Mouse (Mus musculus) left cerebral cortex, adult 18-20 months (tissue): ENCODE results near the gene Zfr2. TPM values are rescaled to one million over a fixed set of nuclear protein-coding genes. Genes with fewer than 3 reads are reported as not detected.
A peak's percentile ranks its signal among the peaks of the same experiment; 100 is the strongest.

ENCODE experiments used
- DNase-seq, 2 experiments: peaks; one replicate each; pipeline ENCODE4 v3.0.0; 2021 to 2022; ENCODE audit warnings: low spot score in 2 of 2, mixed read lengths in 1 of 2
- total RNA-seq, 2 experiments: library from RNA; stranded (reverse); gene quantifications; 2 replicates each; pipeline ENCODE4 v1.2.3; 2021

Gene Zfr2
- total RNA-seq, 2 experiments from 2014 or later: 59.2 to 65.5 TPM

DNA sequence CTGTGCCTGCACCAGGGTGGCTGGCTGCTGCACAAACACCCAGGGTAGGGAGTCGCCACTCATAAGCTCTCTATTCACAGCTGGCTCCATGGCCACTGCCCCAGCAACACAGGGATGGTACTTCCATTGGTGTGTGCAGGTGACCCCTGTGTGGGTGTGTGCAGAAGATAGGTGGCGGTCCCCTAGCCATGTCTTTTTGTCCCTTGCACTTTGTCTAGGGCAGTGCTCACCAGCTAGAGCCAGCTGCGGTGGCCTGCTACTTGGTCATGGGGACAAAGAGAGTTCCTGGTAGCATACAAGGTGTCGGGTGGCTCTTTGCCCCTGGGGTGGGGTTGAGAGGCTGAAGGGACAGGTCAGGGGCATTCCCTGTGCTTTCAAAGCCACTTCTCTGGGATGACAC lies 11.2 kb downstream of the Zfr2 start:
- no peak for DNase-seq

DNA sequence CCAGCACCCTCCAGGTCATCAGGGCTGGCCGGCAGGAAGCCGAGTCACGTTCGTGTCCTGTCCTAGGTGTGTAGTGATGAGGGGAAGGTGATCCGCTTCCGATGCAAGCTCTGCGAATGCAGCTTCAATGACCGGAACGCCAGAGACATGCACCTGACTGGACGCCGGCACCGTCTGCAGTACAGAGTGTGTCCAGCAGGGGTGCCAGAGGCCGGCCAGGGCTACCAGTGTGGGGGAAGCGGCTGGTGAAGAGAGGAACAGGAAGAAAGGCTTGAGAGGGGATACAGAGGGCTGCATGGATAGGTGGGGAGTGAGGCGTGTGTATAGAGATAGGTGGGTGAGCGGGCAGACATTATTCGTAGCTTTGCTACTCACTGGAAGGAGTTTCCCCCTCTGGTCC lies 11.6 kb downstream of the Zfr2 start:
- DNase-seq: peak; percentile 81 to 84

DNA sequence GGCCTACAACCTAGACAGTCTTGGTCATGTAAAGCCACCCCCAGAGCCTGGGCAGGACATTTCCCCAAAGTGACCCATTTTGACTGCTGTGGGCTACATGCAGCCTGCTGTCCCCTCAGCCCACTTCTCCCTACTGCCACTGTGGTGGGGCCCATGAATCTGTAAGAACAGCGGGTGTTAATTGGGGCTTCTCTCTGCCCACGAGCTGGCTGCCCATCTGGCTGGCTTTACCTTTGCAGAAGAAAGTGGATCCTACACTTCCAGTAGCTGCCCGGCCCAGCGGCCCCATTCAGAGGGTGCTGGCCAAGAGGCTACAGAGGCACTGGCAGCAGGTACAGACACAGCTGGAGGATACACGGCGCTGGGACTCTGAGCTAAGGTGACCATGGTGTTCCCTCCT lies 12.2 kb downstream of the Zfr2 start:
- DNase-seq: peak in 1 of 2 experiments; percentile 69

DNA sequence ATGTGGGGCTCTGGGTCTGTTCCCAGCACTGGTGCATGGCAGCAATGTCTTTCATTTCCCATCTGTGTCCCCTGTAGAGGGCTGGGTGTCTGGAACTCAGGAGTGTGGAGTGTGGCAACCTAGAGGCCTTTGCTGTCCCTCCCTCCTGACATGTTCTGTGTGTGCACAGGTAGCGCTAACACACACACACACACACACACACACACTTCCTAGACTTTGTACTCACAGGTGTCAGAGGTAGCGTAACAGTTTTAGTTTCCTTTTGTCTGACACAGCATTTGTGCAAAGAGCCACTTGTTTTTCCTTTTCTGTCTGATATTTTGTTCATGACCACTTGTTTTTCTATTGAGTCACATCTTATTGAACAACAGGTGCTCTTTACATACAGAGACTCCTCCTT lies 14.8 kb downstream of the Zfr2 start:
- DNase-seq: no peak

DNA sequence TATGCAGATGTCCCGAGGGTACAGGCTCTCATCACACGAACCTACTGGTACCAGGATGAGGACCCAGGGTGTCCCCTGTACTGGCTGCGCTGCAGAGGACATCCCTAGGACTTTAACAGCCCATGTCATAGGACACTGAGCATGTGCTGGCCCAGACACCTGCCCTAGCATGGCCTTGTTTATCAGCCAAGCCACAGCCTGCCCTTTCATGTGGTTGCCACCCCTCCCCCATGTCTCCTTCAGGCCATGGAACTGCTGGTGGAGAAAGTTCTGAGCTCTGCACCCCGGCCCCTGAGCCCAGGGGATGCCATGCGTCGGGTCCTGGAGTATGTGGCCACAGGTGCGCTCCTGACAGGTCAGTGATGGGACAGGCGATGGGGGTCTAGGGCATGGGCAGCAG lies 16.5 kb downstream of the Zfr2 start:
- DNase-seq: no peak

DNA sequence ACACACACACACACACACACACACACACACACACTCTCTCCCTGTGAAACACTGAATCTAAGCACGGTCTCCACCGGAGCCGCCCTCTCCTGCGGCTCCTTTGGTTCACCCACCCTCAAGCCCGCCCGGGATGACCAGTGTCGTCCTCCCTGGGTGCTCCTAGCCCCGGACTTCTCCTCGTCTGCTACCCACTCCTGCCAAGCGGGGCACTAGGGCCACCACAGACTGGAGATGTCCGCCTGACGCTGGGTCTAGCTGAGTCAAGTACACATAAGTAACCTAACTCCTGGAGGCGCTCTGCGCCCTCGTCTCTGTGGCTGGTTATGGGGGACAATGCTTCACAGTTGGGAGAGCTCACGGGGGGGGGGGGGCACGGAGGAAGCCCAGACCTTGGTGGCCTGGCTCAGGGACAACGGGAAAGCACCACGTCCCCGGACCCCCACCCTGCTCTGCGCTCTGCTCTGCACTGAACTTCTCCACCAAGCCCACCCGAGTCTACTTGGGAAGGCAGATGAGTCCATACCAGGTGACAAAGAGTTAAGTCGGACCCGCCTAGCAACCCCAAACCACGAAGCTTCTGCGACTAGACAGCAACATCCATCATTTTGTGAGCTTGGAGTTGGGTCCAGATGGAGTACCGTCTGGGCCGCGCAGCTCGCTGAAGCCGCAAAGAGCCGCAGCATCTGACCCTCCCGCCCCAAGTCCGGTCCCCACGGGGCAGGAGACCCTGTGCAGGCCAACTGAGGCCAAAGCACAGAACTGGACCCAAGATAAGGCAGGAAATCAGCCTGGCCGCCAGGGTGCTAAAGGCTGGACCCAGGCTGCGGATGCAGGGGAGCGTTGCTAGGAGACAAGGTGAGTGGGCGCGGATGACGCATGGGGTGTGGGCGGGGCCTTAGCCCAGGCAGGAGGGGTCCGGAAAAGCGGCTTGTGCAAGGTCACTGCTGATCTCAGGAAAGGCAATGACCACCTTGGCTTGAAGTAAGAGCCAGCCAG lies 19.8 kb downstream of the Zfr2 start, which contains the start of gene Matk:
Gene Matk (plus strand): TSS at position 512 of the 996 bp plus-strand sequence.
- DNase-seq: peak; percentile 94

DNA sequence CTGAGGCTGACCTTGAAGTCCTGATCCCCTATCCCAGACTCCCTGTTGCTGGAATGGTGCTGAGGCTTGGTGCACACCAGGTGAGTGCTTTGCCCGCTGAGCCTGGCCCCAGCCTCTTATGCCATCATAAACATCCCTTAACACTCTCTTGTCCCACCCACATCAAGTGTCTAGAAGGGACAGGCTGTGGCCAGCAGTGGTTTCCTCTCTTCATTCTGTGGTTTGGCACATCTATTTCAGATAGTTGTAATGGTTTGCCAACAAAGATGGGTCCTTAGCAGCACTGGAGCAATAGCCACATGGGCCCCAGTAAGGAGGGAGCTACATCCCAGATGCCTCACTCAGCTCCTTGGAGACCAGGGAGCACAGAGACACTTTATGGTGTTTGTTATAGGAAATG lies 21.9 kb downstream of the Zfr2 start:
- no peak for DNase-seq

DNA sequence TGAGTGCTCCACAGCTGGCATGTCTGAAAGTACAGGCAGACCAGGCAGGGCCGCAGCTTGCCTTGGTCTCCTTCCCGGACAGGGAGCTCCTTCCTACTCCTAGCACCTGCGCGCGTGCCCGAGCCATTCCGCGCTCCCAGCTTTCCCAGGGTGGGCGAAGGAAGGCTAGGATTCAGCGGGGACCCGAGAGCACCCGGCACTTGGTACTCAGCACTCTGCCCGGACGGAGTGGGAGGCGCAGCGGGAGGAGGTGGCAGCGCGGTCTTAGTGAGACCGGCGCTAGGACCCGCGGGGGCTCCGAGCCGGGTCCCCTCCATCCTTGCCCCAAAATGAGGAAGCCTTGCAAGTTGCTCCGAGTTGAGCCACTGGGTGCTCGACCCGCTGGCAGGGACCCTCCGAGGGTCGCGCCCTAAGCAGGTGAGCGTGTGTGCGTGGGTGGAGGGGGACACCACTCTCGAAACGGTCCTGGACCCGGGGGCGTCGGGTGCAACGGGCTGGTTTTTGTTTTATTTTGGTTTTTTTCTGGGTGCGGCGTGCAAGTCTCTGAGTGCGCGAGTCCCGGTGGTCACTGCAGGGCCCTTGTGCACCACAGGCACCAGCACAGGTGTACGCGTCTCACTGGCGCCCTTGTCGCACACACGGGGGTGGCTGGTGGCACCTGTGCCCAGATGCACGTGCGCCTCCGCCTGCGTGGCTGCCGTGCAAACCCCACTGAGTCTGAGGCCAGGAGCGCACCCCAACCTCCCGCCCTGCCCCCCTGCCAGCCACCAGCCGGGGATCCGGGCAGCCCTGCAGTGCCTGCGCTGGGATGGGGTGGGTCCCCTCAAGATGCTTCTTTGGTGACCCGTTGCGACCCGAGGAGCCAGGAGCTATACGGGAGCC lies 24.4 kb downstream of the Zfr2 start:
- peak; percentile 58 to 67 for DNase-seq

DNA sequence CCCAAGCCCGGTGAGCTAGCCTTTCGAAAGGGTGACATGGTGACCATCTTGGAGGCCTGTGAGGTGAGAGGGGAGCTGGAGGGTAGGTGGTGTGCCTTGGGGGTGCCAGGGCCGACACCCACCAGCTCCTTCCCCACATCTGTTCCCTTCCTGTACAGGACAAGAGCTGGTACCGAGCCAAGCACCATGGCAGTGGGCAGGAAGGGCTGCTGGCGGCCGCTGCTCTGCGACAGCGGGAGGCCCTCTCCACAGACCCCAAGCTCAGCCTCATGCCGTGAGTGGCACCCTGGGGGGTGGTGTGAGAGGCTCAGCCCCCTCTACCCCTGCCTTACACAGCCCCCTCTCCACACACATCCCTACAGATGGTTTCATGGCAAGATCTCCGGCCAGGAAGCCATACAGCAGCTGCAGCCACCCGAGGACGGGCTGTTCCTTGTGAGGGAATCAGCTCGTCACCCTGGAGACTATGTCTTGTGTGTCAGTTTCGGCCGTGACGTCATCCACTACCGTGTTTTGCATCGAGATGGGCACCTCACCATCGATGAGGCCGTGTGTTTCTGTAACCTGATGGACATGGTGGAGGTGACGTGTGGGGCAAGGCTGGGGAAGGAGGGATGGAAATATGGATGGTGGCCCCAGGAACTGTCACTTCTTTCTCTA lies 26.4 kb downstream of the Zfr2 start:
- DNase-seq: peak in 1 of 2 experiments; percentile 53

DNA sequence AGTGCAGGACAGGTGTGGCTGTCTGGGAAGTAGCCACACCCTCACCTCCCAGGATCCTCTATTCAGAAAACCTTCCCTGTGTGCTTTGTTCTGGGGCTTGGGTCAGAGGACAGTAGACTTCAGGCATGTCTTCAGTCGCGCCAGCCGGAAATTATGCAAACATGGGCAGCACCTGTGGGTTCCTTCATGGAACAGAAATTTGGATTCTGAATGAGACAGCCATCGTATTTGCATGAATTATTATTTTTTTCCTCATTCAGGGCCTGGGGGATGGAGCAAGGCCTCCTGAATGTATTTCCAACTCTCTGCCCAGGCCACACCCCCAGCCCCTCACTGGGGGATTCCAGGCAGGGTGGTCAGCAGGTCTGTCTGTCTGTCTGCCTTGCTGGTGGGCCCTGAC lies 28.1 kb downstream of the Zfr2 start:
- no peak for DNase-seq

DNA sequence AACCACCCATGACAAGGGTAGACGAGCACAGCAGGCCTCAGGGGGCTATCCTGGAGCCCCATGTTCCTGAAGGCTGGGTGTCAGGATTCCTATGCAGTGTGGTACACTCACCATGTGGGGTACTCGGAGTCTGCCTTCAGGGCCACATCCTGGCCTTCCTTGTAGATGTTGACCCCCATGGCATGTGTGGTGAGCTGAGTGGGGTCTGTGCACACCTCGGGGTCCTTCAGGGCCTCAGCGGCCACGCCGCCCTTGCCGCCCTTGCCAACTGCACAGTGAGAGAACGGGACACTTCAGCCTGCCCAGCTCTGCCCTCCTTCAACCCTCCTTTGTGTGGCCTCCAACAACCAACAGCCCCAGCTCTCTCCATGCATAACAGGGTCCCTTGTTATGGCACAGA lies 32.6 kb downstream of the Zfr2 start:
- DNase-seq: no peak

DNA sequence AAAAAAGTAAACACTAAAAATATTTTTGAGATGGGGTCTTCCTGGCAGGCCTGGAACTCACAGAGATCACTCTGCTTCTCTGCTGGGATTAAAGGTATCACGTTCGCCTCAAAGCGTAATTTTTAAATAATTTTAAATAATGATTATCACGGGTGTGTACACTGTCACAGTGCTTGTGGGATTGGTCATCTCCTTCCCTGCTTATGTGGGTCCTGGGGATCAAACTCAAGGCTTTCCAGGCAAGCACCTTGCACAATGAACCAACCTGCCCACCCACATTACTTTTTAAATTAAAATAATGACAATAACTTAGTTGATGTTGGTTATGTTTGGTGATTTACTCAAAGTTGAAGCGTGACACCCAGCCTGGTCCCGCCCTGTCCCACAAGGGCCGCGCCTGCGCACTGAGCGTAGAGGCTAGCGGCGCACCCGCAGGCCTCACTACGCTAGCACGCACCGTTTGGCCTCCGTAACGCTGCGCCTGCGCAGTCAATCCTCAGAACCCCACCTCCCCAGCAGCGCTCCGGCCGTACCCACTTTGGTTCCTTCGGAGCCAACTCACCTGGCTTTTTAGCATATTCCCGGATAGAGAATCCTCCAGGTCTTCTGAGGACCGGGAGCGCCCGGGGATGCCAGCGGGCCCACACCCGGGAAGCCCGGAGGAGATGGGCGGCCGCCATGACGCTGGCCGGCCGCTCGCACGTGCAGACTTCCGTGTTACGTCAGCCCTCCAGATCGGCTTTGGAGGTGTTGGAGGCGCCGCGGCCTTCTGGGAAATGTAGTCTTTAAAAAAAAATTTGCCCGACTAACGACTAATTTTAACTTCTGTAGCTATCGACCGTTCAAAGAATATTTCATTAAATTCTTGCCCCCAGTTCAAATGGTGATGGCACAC lies 33.5 kb downstream of the Zfr2 start, which contains the start of the genes Mrpl54 and Apba3:
Gene Mrpl54 (minus strand): TSS at position 724 of the 895 bp plus-strand sequence.
Gene Apba3 (plus strand): TSS at position 750 of the 895 bp plus-strand sequence.
- DNase-seq: peak; percentile 95 to 97

DNA sequence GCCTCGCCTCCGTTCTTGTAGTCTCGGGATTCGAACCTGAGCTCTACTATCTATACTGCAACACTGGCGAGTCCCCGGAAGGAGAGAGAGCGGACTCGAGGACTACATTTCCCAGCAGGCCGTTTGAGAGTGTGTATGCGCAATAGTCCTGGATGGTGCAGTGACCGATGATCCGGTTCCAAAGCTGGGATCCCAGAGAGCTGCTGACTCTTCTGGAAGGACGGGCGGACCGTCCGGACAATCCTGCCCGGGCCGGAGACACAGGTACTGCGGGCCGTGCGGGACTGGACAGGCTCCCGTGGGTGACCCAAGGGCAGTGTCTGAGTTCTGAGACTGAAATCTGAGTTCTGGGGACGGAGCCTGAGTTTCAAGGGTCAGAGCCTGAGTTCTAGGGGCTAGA lies 35.1 kb downstream of the Zfr2 start:
- peak; percentile 81 to 85 for DNase-seq

DNA sequence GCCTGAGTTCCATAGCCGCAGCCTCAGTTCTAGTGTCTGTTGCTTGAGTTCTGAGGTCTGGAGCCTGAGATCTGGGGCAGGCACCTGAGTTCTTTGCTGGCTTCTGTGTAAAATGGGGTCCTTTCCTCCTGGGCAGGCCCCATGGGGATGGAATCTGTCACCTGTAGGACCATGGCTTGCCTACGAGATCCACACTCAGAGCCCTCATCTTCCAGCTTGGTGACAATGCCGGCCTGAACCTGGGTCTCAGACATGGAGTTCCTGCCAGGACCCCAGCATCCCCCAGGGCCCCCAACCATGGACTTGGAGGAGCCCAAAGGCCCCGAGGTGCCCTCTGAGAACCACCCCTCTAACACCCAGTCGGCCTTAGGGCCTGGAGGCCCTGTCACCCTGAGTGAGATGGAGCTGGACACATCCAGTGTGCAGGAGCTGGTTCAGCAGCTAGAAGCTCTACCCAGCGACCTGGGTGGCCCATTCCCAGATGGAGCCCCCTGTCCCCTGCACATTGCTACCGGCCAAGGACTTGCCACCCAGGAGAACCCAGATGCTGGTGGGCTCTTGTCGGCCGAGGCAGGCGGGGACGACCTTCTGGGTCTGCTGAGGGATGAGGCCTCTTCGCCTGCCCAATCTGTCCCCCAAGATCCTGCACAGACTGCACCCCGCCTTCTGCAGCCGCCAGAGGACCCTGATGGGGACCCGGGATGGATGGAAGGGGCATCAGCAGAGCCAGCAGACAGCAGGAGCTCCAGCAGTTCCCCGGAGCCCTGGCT lies 35.9 kb downstream of the Zfr2 start:
- no peak for DNase-seq

DNA sequence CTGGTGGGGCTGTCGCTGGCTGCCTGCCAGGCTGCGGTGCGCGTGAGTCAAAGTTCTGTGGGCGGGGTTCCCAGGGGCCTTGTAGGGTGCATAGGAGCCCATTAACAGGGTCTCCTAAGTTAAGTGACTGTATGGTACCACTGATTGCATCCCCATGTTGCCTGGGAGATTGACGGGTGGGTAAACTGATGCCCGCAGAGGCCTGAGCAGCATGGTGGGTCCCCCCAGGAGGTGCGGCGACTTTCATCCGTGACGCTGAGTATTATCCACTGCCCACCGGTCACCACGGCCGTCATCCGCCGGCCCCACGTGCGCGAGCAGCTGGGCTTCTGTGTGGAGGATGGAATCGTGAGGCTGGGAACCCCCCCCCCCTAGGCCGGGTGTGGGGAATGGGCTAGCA lies 39.4 kb downstream of the Zfr2 start:
- no peak for DNase-seq

DNA sequence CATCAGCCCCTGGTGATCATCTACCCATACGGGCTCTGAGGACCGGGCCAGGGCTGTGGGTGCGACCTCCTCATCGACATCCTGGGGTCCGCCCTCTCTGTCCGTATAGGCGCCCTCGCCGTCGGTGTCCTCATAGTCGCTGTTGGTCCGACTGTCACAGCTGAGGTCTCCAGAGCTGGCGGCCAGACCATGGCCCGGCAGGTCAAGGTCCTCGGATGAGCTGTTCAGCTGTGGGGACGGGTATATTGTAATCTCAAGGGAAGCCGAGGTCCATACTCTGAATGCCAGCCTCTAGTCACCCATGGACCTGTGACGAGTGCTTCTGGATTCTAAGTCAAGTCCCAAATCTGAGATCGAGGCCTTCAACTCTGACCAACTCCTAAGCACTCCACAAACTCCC lies 40.9 kb downstream of the Zfr2 start:
- no peak for DNase-seq

DNA sequence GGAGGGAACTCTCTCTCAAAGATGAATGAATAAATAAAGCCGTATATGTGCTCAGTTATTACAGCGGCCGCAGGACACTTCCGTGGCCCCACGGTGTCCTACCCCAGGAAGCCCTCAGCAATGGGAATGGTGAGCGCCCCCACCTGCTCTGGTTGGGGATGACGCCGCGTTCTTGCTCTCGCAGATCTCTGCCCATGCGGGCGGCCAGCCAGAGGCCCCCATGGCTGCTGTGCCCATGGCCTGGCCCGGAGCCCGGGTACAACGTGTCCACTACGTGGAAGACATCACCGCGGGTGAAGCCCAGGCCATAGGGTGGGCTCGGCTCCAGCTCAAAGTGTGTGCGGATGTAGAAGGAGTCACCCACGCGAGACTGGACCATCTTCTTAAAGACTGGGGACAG lies 44.7 kb downstream of the Zfr2 start:
- no peak for DNase-seq

DNA sequence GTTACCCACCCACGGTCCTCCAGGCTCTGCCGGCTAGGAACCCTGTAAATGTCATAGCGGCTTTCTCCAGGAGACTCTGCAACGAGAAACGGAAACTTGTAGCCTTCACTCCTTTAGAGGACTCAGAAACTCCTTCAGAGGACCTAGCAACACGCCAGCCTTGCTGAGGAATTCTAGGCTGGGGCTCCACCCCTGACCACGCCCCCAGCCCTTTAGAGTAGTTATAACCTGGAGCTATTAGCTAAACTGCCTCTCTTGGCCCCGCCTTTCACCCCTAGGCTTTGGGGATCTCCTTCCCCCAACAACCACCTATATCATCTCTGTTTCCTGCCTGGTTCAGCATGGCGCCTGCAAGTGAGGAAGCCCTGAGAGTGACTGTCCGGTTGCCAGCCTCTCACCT lies 46.5 kb downstream of the Zfr2 start:
- DNase-seq: no peak

DNA sequence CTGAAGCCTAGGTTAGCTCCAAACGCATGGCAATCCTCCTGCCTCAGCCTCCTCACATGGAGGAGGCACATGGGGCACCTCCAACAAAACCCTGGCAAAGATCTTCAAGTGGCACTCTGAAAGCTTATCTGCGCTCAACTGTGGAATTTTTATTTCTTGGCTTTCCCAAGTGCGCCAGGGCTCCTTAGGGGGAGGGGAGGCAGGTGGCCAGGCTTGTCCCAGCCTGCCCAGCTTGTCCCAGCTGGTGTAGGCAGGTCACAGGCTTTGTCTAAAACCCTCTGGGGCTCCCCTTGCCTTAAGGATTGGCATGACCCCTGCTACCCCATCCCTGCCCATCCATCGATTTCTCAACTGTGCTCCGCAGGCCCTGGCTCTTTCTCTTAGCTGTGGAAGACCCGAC lies 51.2 kb downstream of the Zfr2 start:
- DNase-seq: no peak
